Mouse (Mus musculus) stomach, embryonic 14.5 days (tissue): ENCODE measurements at regions not wholly inside any gene's neighbourhood (a gene's known extent, or its start where the extent isn't known, plus 50 kb on each side); places are given as distances from the start of the nearest gene placed in this dataset.

Experiments
- ATAC-seq: fragments of 200-750 bp; cut with Nextera tagmentation; 2 replicates; pipeline ENCODE4 v1.8.0; 2017; ENCODE audit warnings: low read depth, moderate TSS enrichment; ENCODE audit not compliant: insufficient number of reproducible peaks, insufficient read depth, low FRiP score
- H3K27ac ChIP-seq: fragments of 300-500 bp; sonication (generic); 2 replicates; pipeline ENCODE4 v1.5.1; 2014; ENCODE audit warnings: mild to moderate bottlenecking, low read length, moderate library complexity, mixed read lengths
- H3K27me3 ChIP-seq: fragments of 300-500 bp; sonication (generic); 2 replicates; pipeline ENCODE4 v1.6.1; 2014; ENCODE audit warnings: low read length, control low read depth, mixed read lengths; ENCODE audit not compliant: control insufficient read depth, insufficient read depth
- H3K36me3 ChIP-seq: fragments of 300-500 bp; sonication (generic); 2 replicates; pipeline ENCODE4 v1.6.1; 2014; ENCODE audit warnings: mild to moderate bottlenecking, control low read depth, low read length, moderate library complexity, mixed read lengths; ENCODE audit not compliant: control insufficient read depth, insufficient read depth
- H3K4me1 ChIP-seq: fragments of 300-500 bp; sonication (generic); 2 replicates; pipeline ENCODE4 v1.6.1; 2014; ENCODE audit warnings: low read length, control low read depth, mixed read lengths; ENCODE audit not compliant: control insufficient read depth, insufficient read depth
- H3K4me2 ChIP-seq: fragments of 300-500 bp; sonication (generic); replicated peaks from 2 replicates; pipeline ENCODE4 v1.6.1; 2014; ENCODE audit warnings: low read depth, low read length, control low read depth
- H3K4me3 ChIP-seq: fragments of 300-500 bp; sonication (generic); 2 replicates; pipeline ENCODE4 v1.5.1; 2014; ENCODE audit warnings: low read depth, low read length, control low read depth
- H3K9ac ChIP-seq: fragments of 300-500 bp; sonication (generic); replicated peaks from 2 replicates; pipeline ENCODE4 v1.6.1; 2014; ENCODE audit warnings: low read depth, mild to moderate bottlenecking, control low read depth, low read length, moderate library complexity, mixed read lengths
- H3K9me3 ChIP-seq: fragments of 300-500 bp; sonication (generic); 2 replicates; pipeline ENCODE4 v1.6.1; 2016; ENCODE audit warnings: low read depth, low read length, control low read depth; ENCODE audit not compliant: control insufficient read depth
- WGBS: fragments of 180-500 bp; shearing (Covaris S2); extraction: QIAGEN DNeasy Blood & Tissue Kit; methylation state at CpG from one replicate; pipeline ENCODE4 v1.1.7; 2014; 5-methylcytosine and 5-hydroxymethylcytosine counted together

- WGBS = 65% methylated on average over 9 of the region's 9 CpGs
- no peaks in the 10 kb centered on the region for H3K36me3 ChIP-seq
- no peak for ATAC-seq
- H3K27ac ChIP-seq = no peak overlapping the region
- H3K4me2 ChIP-seq = no peak overlapping the region
- H3K9ac ChIP-seq = no peak overlapping the region
- no peaks in the 10 kb centered on the region for H3K27me3 ChIP-seq
- H3K4me3 ChIP-seq = no peak overlapping the region
- 0 out of 2 replicates have a peak, but pooled peaks cover 3% of the 10 kb centered on the region for H3K4me1 ChIP-seq
- no peaks in the 10 kb centered on the region for H3K9me3 ChIP-seq
Observed at GRCm38 (mm10) chr14:99592922-99593321, 294.4 kb downstream of the Klf5 start.

- no peaks in the 10 kb centered on the region for H3K9me3 ChIP-seq
- no peaks in the 10 kb centered on the region for H3K27me3 ChIP-seq
- no peak overlapping the region for H3K9ac ChIP-seq
- H3K4me2 ChIP-seq = no peak overlapping the region
- no peak overlapping the region for H3K4me3 ChIP-seq
- no peak overlapping the region for H3K27ac ChIP-seq
- H3K36me3 ChIP-seq = no peaks in the 10 kb centered on the region
- WGBS = 81% methylated on average over 6 of the region's 6 CpGs
- H3K4me1 ChIP-seq = 0 out of 2 replicates have a peak, but pooled peaks cover 3% of the 10 kb centered on the region
- no peak for ATAC-seq
Observed at GRCm38 (mm10) chr14:99593864-99594263, 295.4 kb downstream of the Klf5 start.

GRCm38 (mm10) chr14:99601900-99602299, 303.4 kb downstream of the Klf5 start:
- Histone ChIP-seq H3K9ac (no peak overlapping the region), H3K27ac (no peak overlapping the region), H3K27me3 (no peaks in the 10 kb centered on the region), H3K4me3 (no peak overlapping the region), H3K4me2 (no peak overlapping the region), H3K36me3 (no peaks in the 10 kb centered on the region), H3K9me3 (no peaks in the 10 kb centered on the region), H3K4me1 (no peaks in the 10 kb centered on the region)
- ATAC-seq = no peak
- 67% methylated on average over 5 of the region's 5 CpGs for WGBS

- Histone ChIP-seq H3K4me2 (no peak overlapping the region), H3K4me3 (no peak overlapping the region), H3K27ac (no peak overlapping the region), H3K27me3 (no peaks in the 10 kb centered on the region), H3K9me3 (no peaks in the 10 kb centered on the region), H3K9ac (no peak overlapping the region), H3K36me3 (no peaks in the 10 kb centered on the region), H3K4me1 (no peaks in the 10 kb centered on the region)
- ATAC-seq = no peak
- WGBS = 60% methylated on average over 2 of the region's 2 CpGs
Observed at GRCm38 (mm10) chr14:99603257-99603656, 304.8 kb downstream of the Klf5 start.

- Histone ChIP-seq H3K27ac (peak overlapping the region; percentile 74; the same call in 1 of the 2 replicates), H3K4me1 (no peaks in the 10 kb centered on the region), H3K4me3 (no peak overlapping the region), H3K36me3 (no peaks in the 10 kb centered on the region), H3K4me2 (no peak overlapping the region), H3K27me3 (no peaks in the 10 kb centered on the region), H3K9me3 (no peaks in the 10 kb centered on the region), H3K9ac (no peak overlapping the region)
- ATAC-seq = peak; percentile 84
- 47% methylated on average over 6 of the region's 6 CpGs for WGBS
Observed at GRCm38 (mm10) chr14:99605351-99606100, 307.0 kb downstream of the Klf5 start.

- no peak overlapping the region for H3K9ac ChIP-seq
- H3K27me3 ChIP-seq = no peaks in the 10 kb centered on the region
- H3K4me3 ChIP-seq = no peak overlapping the region
- ATAC-seq = no peak
- H3K27ac ChIP-seq = no peak overlapping the region
- no peak overlapping the region for H3K4me2 ChIP-seq
- H3K36me3 ChIP-seq = no peaks in the 10 kb centered on the region
- H3K9me3 ChIP-seq = no peaks in the 10 kb centered on the region
- 81% methylated on average over 2 of the region's 2 CpGs for WGBS
- H3K4me1 ChIP-seq = no peaks in the 10 kb centered on the region
Observed at GRCm38 (mm10) chr14:99609003-99609402, 310.5 kb downstream of the Klf5 start.

GRCm38 (mm10) chr14:99611435-99611834, 312.9 kb downstream of the Klf5 start:
- Histone ChIP-seq H3K27me3 (no peaks in the 10 kb centered on the region), H3K36me3 (no peaks in the 10 kb centered on the region), H3K9ac (no peak overlapping the region), H3K27ac (no peak overlapping the region), H3K9me3 (no peaks in the 10 kb centered on the region), H3K4me3 (no peak overlapping the region), H3K4me1 (no peaks in the 10 kb centered on the region), H3K4me2 (no peak overlapping the region)
- 90% methylated on average over 5 of the region's 5 CpGs for WGBS
- ATAC-seq = no peak

GRCm38 (mm10) chr14:99612114-99612513, 313.6 kb downstream of the Klf5 start:
- Histone ChIP-seq H3K4me3 (no peak overlapping the region), H3K27me3 (no peaks in the 10 kb centered on the region), H3K4me1 (no peaks in the 10 kb centered on the region), H3K27ac (no peak overlapping the region), H3K4me2 (no peak overlapping the region), H3K36me3 (no peaks in the 10 kb centered on the region), H3K9me3 (no peaks in the 10 kb centered on the region), H3K9ac (no peak overlapping the region)
- WGBS = 81% methylated on average over 3 of the region's 3 CpGs
- ATAC-seq = no peak

- no peaks in the 10 kb centered on the region for H3K27me3 ChIP-seq
- H3K4me3 ChIP-seq = no peak overlapping the region
- no peaks in the 10 kb centered on the region for H3K9me3 ChIP-seq
- no peak overlapping the region for H3K27ac ChIP-seq
- 82% methylated on average over 3 of the region's 3 CpGs for WGBS
- H3K4me2 ChIP-seq = no peak overlapping the region
- H3K9ac ChIP-seq = no peak overlapping the region
- no peaks in the 10 kb centered on the region for H3K36me3 ChIP-seq
- H3K4me1 ChIP-seq = no peaks in the 10 kb centered on the region
- no peak for ATAC-seq
Observed at GRCm38 (mm10) chr14:99614748-99615147, 316.3 kb downstream of the Klf5 start.
